Mouse (Mus musculus): ENCODE results near the gene Smarcd3. TPM values are rescaled to one million over a fixed set of nuclear protein-coding genes. Genes with fewer than 3 reads are reported as not detected.

Gene Smarcd3
- polyA plus RNA-seq, 1 experiment from 2014 or later = 15.2 TPM

DNA sequence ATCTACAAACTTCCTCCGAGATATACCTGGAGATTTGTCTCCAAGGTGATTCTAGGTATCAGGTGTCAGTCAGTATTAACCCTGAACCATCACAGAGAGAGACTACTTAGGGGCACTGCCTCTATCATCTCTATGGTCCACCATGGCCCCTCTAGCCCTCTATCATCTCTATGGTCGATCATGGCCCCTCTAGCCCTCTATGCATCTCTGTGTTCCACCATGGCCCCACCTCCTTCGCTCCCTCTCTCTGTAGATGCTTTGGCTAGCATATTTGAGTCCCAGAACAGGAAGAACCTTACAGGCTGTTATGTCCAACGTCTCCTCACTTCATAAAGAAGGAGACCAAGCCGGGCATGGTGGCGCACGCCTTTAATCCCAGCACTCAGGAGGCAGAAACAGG, 81.6 kb downstream of the Smarcd3 start:
- H3K4me2 ChIP-seq = no peak overlapping the region
- DNase-seq (ENCODE audit: low spot score) (no peak), ATAC-seq (replicated peaks; ENCODE audit: low FRiP score) (no peak)
- no peaks in the 10 kb centered on the region for H3K36me3 ChIP-seq (ENCODE audit: control insufficient read depth, insufficient read depth, low read length)
- no peak overlapping the region for H3K27ac ChIP-seq (ENCODE audit: low read depth, low read length)
- H3K27me3 ChIP-seq (replicated peaks; ENCODE audit: control insufficient read depth, insufficient read depth, low read length) = peaks cover 14% of the 10 kb centered on the region
- H3K9me3 ChIP-seq (ENCODE audit: control insufficient read depth, low read length) = no peaks in the 10 kb centered on the region
- peaks cover 8% of the 10 kb centered on the region; the same call in 1 of the 2 replicates for H3K4me1 ChIP-seq (replicated peaks; ENCODE audit: control insufficient read depth, insufficient read depth, low read length)
- 67% methylated on average over 7 of the region's 7 CpGs for WGBS
- H3K4me3 ChIP-seq (ENCODE audit: low read depth, low read length) = no peak overlapping the region
- H3K9ac ChIP-seq (ENCODE audit: low read depth, low read length) = no peak overlapping the region

GRCm38 (mm10) chr5:24541144-24541569, 83.1 kb downstream of the Smarcd3 start:
- H3K9me3 ChIP-seq (ENCODE audit: control insufficient read depth, low read length) = no peaks in the 10 kb centered on the region
- H3K27me3 ChIP-seq (replicated peaks; ENCODE audit: control insufficient read depth, insufficient read depth, low read length) = peaks cover 22% of the 10 kb centered on the region
- ATAC-seq (replicated peaks; ENCODE audit: low FRiP score) (no peak), DNase-seq (ENCODE audit: low spot score) (no peak)
- no peak overlapping the region for H3K27ac ChIP-seq (ENCODE audit: low read depth, low read length)
- WGBS = 20% methylated on average over 6 of the region's 6 CpGs
- H3K4me1 ChIP-seq (replicated peaks; ENCODE audit: control insufficient read depth, insufficient read depth, low read length) = peaks cover 8% of the 10 kb centered on the region; the same call in 1 of the 2 replicates
- peak overlapping the region; percentile 39 for H3K4me2 ChIP-seq
- H3K4me3 ChIP-seq (ENCODE audit: low read depth, low read length) = no peak overlapping the region
- H3K9ac ChIP-seq (ENCODE audit: low read depth, low read length) = no peak overlapping the region
- H3K36me3 ChIP-seq (ENCODE audit: control insufficient read depth, insufficient read depth, low read length) = no peaks in the 10 kb centered on the region

MicroRNAs within 50 kb of the gene (microRNA counts, 519-probe panel; counts per million panel counts)
- microRNA mmu-miR-671-3p (not detected), microRNA mmu-miR-671-5p (not detected)

Small RNA genes lying within 50 kb of the gene (microRNA-seq; reads per million reads assigned to microRNA genes)
- gene Mir671 (ENCODE audit: borderline number of aligned reads) = 1,296 reads per million, percentile 76 among the genes with 10 or more reads in this experiment

Other genes with a start within 250 kb of the Smarcd3 start
- 0.75 and 1.0 TPM in 2 replicates for gene Atg9b, start 232.3 kb downstream of the Smarcd3 start, polyA plus RNA-seq (2014; fragmentation: Nextera tagmentation; extraction: Ambion mirVana)
- gene Abcb8, start 230.7 kb downstream of the Smarcd3 start, polyA plus RNA-seq (2014; fragmentation: Nextera tagmentation; extraction: Ambion mirVana) = 54.6 and 55.2 TPM in 2 replicates
- 0.19 TPM in 1 of 2 replicates, not detected in the other for gene Asic3, start 211.0 kb downstream of the Smarcd3 start, polyA plus RNA-seq (2014; fragmentation: Nextera tagmentation; extraction: Ambion mirVana)
- gene Cdk5, start 200.9 kb downstream of the Smarcd3 start, polyA plus RNA-seq (2014; fragmentation: Nextera tagmentation; extraction: Ambion mirVana) = 25.2 and 25.9 TPM in 2 replicates
- gene Slc4a2, start 200.6 kb downstream of the Smarcd3 start, polyA plus RNA-seq (2014; fragmentation: Nextera tagmentation; extraction: Ambion mirVana) = 20.5 and 22.4 TPM in 2 replicates
- 95.1 and 101 TPM in 2 replicates for gene Fastk, start 179.1 kb downstream of the Smarcd3 start, polyA plus RNA-seq (2014; fragmentation: Nextera tagmentation; extraction: Ambion mirVana)
- 12.3 and 12.4 TPM in 2 replicates for gene Tmub1, start 176.6 kb downstream of the Smarcd3 start, polyA plus RNA-seq (2014; fragmentation: Nextera tagmentation; extraction: Ambion mirVana)
- 29.4 and 30.6 TPM in 2 replicates for gene Agap3, start 172.2 kb downstream of the Smarcd3 start, polyA plus RNA-seq (2014; fragmentation: Nextera tagmentation; extraction: Ambion mirVana)
- gene Gbx1, start 97.2 kb downstream of the Smarcd3 start, polyA plus RNA-seq (2014; fragmentation: Nextera tagmentation; extraction: Ambion mirVana) = 0.04 TPM in 1 of 2 replicates, not detected in the other
- gene Asb10, start 83.4 kb downstream of the Smarcd3 start, polyA plus RNA-seq (2014; fragmentation: Nextera tagmentation; extraction: Ambion mirVana) = 0.23 and 0.30 TPM in 2 replicates
- gene 4931409K22Rik, start 67.6 kb downstream of the Smarcd3 start, polyA plus RNA-seq (2014; fragmentation: Nextera tagmentation; extraction: Ambion mirVana) = 0.18 TPM in 1 of 2 replicates, not detected in the other
- gene Abcf2, start 46.9 kb downstream of the Smarcd3 start, polyA plus RNA-seq (2014; fragmentation: Nextera tagmentation; extraction: Ambion mirVana) = 122 and 144 TPM in 2 replicates
- gene Chpf2, start 37.7 kb downstream of the Smarcd3 start, polyA plus RNA-seq (2014; fragmentation: Nextera tagmentation; extraction: Ambion mirVana) = 14.6 TPM in 2 replicates
- gene Nub1, start 61.1 kb upstream of the Smarcd3 start, polyA plus RNA-seq (2014; fragmentation: Nextera tagmentation; extraction: Ambion mirVana) = 26.6 and 29.1 TPM in 2 replicates
- 9.8 and 11.2 TPM in 2 replicates for gene Wdr86, start 106.3 kb upstream of the Smarcd3 start, polyA plus RNA-seq (2014; fragmentation: Nextera tagmentation; extraction: Ambion mirVana)
- gene Crygn, start 133.6 kb upstream of the Smarcd3 start, polyA plus RNA-seq (2014; fragmentation: Nextera tagmentation; extraction: Ambion mirVana) = not detected in 2 replicates
- gene Rheb, start 218.2 kb upstream of the Smarcd3 start, polyA plus RNA-seq (2014; fragmentation: Nextera tagmentation; extraction: Ambion mirVana) = 168 and 169 TPM in 2 replicates

Measured in liver, embryonic 11.5 days (tissue).